29 mouse cellular contexts compared by ENCODE assay signal in the genomic region with DNA sequence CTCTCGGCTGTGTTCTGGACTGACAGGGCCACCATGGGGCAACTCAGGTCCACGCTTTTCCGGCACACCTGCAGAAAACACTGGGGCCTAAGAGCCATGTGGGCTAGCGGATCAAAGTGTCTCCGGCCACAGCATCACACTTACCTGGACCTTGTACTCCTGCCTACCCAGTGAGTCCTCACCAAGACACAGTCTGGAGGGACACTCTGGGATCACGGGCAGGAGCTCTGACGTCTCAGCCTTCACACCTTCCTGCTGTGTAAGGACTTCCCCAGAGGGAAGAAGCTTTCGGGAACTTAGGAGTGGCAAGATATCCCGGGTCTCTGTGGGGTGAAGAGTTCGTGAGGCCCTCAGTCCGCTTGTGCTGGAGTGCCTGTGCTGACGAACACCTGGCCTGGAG. TPM values are rescaled to one million over a fixed set of nuclear protein-coding genes. Genes with fewer than 3 reads are reported as not detected.
DNase-seq lines count a peak whose midpoint lies in the region; ATAC-seq and TF ChIP-seq lines count a peak whose summit lies in the region.
"Had no signal": no experiment of that assay in that cellular context is flagged by ENCODE, and none has a peak within 500 bp of the region (broad histone marks: within the 10 kb centered on the region; RNA-seq: fewer than 3 reads in every experiment).

No protein-coding gene starts in this region.

- H3K4me2 ChIP-seq in forebrain, embryonic 13.5 days = no peak overlapping the region
- no peak overlapping the region for H3K4me2 ChIP-seq in intestine, postnatal 0 days (replicated peaks; ENCODE audit: low read depth)
- H3K4me2 ChIP-seq in intestine, embryonic 16.5 days (ENCODE audit: low read depth, low read length) = no peak overlapping the region
- H3K4me2 ChIP-seq in liver, embryonic 15.5 days = peak overlapping the region; percentile 74
- H3K4me2 ChIP-seq: embryonic facial prominence, embryonic 12.5 days; forebrain, embryonic 12.5 days; heart, embryonic 15.5 days; hindbrain, embryonic 12.5 days; limb, embryonic 12.5 days had no signal

- peaks cover 28% of the 10 kb centered on the region for H3K4me1 ChIP-seq in forebrain, embryonic 10.5 days
- peaks cover 5% of the 10 kb centered on the region for H3K4me1 ChIP-seq in forebrain, embryonic 13.5 days
- peaks cover 7% of the 10 kb centered on the region; the same call in 1 of the 2 replicates for H3K4me1 ChIP-seq in intestine, postnatal 0 days (replicated peaks; ENCODE audit: control insufficient read depth, insufficient read depth, low read length)
- peaks cover 34% of the 10 kb centered on the region for H3K4me1 ChIP-seq in intestine, embryonic 16.5 days (ENCODE audit: control insufficient read depth, insufficient read depth, low read length)
- peaks cover 6% of the 10 kb centered on the region for H3K4me1 ChIP-seq in bone marrow, adult 2 months (ENCODE audit: control insufficient read depth, insufficient read depth, low read length)
- peaks cover 98% of the 10 kb centered on the region for H3K4me1 ChIP-seq in liver, embryonic 15.5 days (replicated peaks)
- peaks cover 30% of the 10 kb centered on the region for H3K4me1 ChIP-seq in embryonic facial prominence, embryonic 10.5 days

- H3K9me3 ChIP-seq in forebrain, embryonic 10.5 days = no peaks in the 10 kb centered on the region
- no peaks in the 10 kb centered on the region for H3K9me3 ChIP-seq in forebrain, embryonic 13.5 days (replicated peaks)
- no peaks in the 10 kb centered on the region for H3K9me3 ChIP-seq in intestine, postnatal 0 days (ENCODE audit: control insufficient read depth)
- H3K9me3 ChIP-seq in intestine, embryonic 16.5 days (ENCODE audit: control insufficient read depth, low read length) = no peaks in the 10 kb centered on the region
- no peaks in the 10 kb centered on the region for H3K9me3 ChIP-seq in liver, embryonic 15.5 days (replicated peaks)
- H3K9me3 ChIP-seq in embryonic facial prominence, embryonic 10.5 days = no peaks in the 10 kb centered on the region
- H3K9me3 ChIP-seq: embryonic facial prominence, embryonic 12.5 days; forebrain, embryonic 12.5 days; G1E; heart, embryonic 15.5 days; hindbrain, embryonic 12.5 days; limb, embryonic 12.5 days; megakaryocyte, embryonic 14.5 days had no signal

- TF ChIP-seq CTCF in intestine, postnatal 0 days (IDR thresholded peaks at IDR 0.05; ENCODE audit: low read depth) = no peak
- no peak for TF ChIP-seq CTCF in bone marrow, adult 2 months (IDR thresholded peaks at IDR 0.05; ENCODE audit: control insufficient read depth, insufficient read depth, low read length)

- H3K27ac ChIP-seq in forebrain, embryonic 10.5 days = peak overlapping the region; percentile 35
- no peak overlapping the region for H3K27ac ChIP-seq in forebrain, embryonic 13.5 days
- H3K27ac ChIP-seq in intestine, postnatal 0 days (ENCODE audit: low read depth, low read length) = peak overlapping the region; percentile 41; the same call in 1 of the 2 replicates
- no peak overlapping the region for H3K27ac ChIP-seq in intestine, embryonic 16.5 days (ENCODE audit: low read length)
- peak overlapping the region; percentile 33; the same call in 1 of the 2 replicates for H3K27ac ChIP-seq in bone marrow, adult 2 months (ENCODE audit: control insufficient read depth, insufficient read depth, low read depth, low read length, poor library complexity)
- H3K27ac ChIP-seq in liver, embryonic 15.5 days (replicated peaks) = peak overlapping the region; percentile 91
- no peak overlapping the region for H3K27ac ChIP-seq in embryonic facial prominence, embryonic 10.5 days (replicated peaks)
- H3K27ac ChIP-seq: embryonic facial prominence, embryonic 12.5 days; forebrain, embryonic 12.5 days; heart, adult 2 months; heart, embryonic 15.5 days; hindbrain, embryonic 12.5 days; left cerebral cortex, adult 2 months; limb, embryonic 12.5 days; stomach, postnatal 0 days had no signal

- H3K36me3 ChIP-seq in forebrain, embryonic 10.5 days (replicated peaks) = no peaks in the 10 kb centered on the region
- H3K36me3 ChIP-seq in forebrain, embryonic 13.5 days (ENCODE audit: poor library complexity, severe bottlenecking) = no peaks in the 10 kb centered on the region
- no peaks in the 10 kb centered on the region for H3K36me3 ChIP-seq in intestine, postnatal 0 days (ENCODE audit: control insufficient read depth, insufficient read depth)
- no peaks in the 10 kb centered on the region for H3K36me3 ChIP-seq in intestine, embryonic 16.5 days (ENCODE audit: control insufficient read depth, insufficient read depth, low read length)
- H3K36me3 ChIP-seq in liver, embryonic 15.5 days (replicated peaks) = no peaks in the 10 kb centered on the region
- peaks cover 8% of the 10 kb centered on the region; the same call in 1 of the 2 replicates for H3K36me3 ChIP-seq in embryonic facial prominence, embryonic 10.5 days (replicated peaks)
- H3K36me3 ChIP-seq: embryonic facial prominence, embryonic 12.5 days; forebrain, embryonic 12.5 days; G1E; heart, embryonic 15.5 days; hindbrain, embryonic 12.5 days had no signal

- DNase-seq in forebrain, embryonic 10.5 days (ENCODE audit: extremely low spot score, low spot score) = no peak
- DNase-seq in embryonic facial prominence, embryonic 10.5 days (ENCODE audit: low spot score) = no peak
- DNase-seq: adrenal gland, adult 8-10 months; cerebellum, adult 8-10 months; cerebellum, postnatal 25 days; gastrocnemius, postnatal 14 days; heart, adult 2 months; kidney, adult 11 months; kidney, postnatal 14 days; lung, adult 18-20 months; midbrain, embryonic 14.5 days; right cerebral cortex, postnatal 25 days; spleen, adult 18-20 months; thymus, postnatal 4 days had no signal

- no peaks in the 10 kb centered on the region for H3K27me3 ChIP-seq in forebrain, embryonic 10.5 days (ENCODE audit: poor library complexity, severe bottlenecking)
- H3K27me3 ChIP-seq in forebrain, embryonic 13.5 days = no peaks in the 10 kb centered on the region
- no peaks in the 10 kb centered on the region for H3K27me3 ChIP-seq in intestine, postnatal 0 days (replicated peaks; ENCODE audit: control insufficient read depth, insufficient read depth, low read length)
- no peaks in the 10 kb centered on the region for H3K27me3 ChIP-seq in intestine, embryonic 16.5 days (replicated peaks; ENCODE audit: control insufficient read depth, insufficient read depth, low read length)
- 0 out of 2 replicates have a peak, but pooled peaks cover 4% of the 10 kb centered on the region for H3K27me3 ChIP-seq in liver, embryonic 15.5 days
- H3K27me3 ChIP-seq in embryonic facial prominence, embryonic 10.5 days (replicated peaks; ENCODE audit: low read depth, poor library complexity, severe bottlenecking) = no peaks in the 10 kb centered on the region
- H3K27me3 ChIP-seq: embryonic facial prominence, embryonic 12.5 days; forebrain, embryonic 12.5 days; heart, embryonic 15.5 days; hindbrain, embryonic 12.5 days; limb, embryonic 12.5 days had no signal

- H3K4me3 ChIP-seq in forebrain, embryonic 10.5 days = no peak overlapping the region
- no peak overlapping the region for H3K4me3 ChIP-seq in forebrain, embryonic 13.5 days
- H3K4me3 ChIP-seq in intestine, postnatal 0 days (ENCODE audit: low read depth, low read length) = no peak overlapping the region
- no peak overlapping the region for H3K4me3 ChIP-seq in intestine, embryonic 16.5 days (ENCODE audit: low read length)
- no peak overlapping the region for H3K4me3 ChIP-seq in bone marrow, adult 2 months (replicated peaks; ENCODE audit: control insufficient read depth, low read depth, low read length)
- peak overlapping the region; percentile 28 for H3K4me3 ChIP-seq in liver, embryonic 15.5 days (replicated peaks)
- no peak overlapping the region for H3K4me3 ChIP-seq in embryonic facial prominence, embryonic 10.5 days
- H3K4me3 ChIP-seq: embryonic facial prominence, embryonic 12.5 days; forebrain, embryonic 12.5 days; heart, adult 2 months; heart, embryonic 15.5 days; hindbrain, embryonic 12.5 days; left cerebral cortex, adult 2 months; limb, embryonic 12.5 days; megakaryocyte, embryonic 14.5 days had no signal

- 88% methylated on average over 12 of the region's 12 CpGs for WGBS in forebrain, embryonic 10.5 days
- WGBS in forebrain, embryonic 13.5 days = 90% methylated on average over 12 of the region's 12 CpGs
- 40% methylated on average over 12 of the region's 12 CpGs for WGBS in intestine, postnatal 0 days
- WGBS in intestine, embryonic 16.5 days = 57% methylated on average over 12 of the region's 12 CpGs
- 85% methylated on average over 12 of the region's 12 CpGs for WGBS in bone marrow, adult 2 months
- WGBS in liver, embryonic 15.5 days (ENCODE audit: insufficient replicate concordance) = 71% methylated on average over 12 of the region's 12 CpGs
- WGBS in embryonic facial prominence, embryonic 10.5 days = 91% methylated on average over 12 of the region's 12 CpGs

- no peak for TF ChIP-seq POLR2A in bone marrow, adult 2 months (IDR thresholded peaks at IDR 0.05; ENCODE audit: borderline replicate concordance, control insufficient read depth, low read depth, low read length)

- no peak for ATAC-seq in forebrain, embryonic 13.5 days
- ATAC-seq in intestine, postnatal 0 days = peak; percentile 75
- no peak for ATAC-seq in intestine, embryonic 16.5 days
- no peak for ATAC-seq in liver, embryonic 15.5 days (ENCODE audit: insufficient read depth)
- ATAC-seq: lung, postnatal 0 days had no signal

- H3K9ac ChIP-seq in forebrain, embryonic 13.5 days = no peak overlapping the region
- no peak overlapping the region for H3K9ac ChIP-seq in intestine, postnatal 0 days (ENCODE audit: low read depth, low read length)
- H3K9ac ChIP-seq in intestine, embryonic 16.5 days (ENCODE audit: low read depth, low read length) = no peak overlapping the region
- peak overlapping the region; percentile 57; the same call in 1 of the 2 replicates for H3K9ac ChIP-seq in liver, embryonic 15.5 days
- H3K9ac ChIP-seq: embryonic facial prominence, embryonic 12.5 days; forebrain, embryonic 12.5 days; heart, embryonic 15.5 days; hindbrain, embryonic 12.5 days; limb, embryonic 12.5 days had no signal

RNA-seq across cellular contexts. Expression of a gene that starts 3.7 kb away (rescaled TPM):
- 3.4 and 4.4 TPM in 2 replicates for polyA plus RNA-seq in forebrain, embryonic 10.5 days (2016; fragmentation: Nextera tagmentation; extraction: Ambion mirVana)
- polyA plus RNA-seq in forebrain, embryonic 13.5 days (2015; fragmentation: Nextera tagmentation; extraction: Ambion mirVana) = 2.1 and 2.3 TPM in 2 replicates
- polyA plus RNA-seq in intestine, postnatal 0 days (2015; fragmentation: Nextera tagmentation; extraction: Ambion mirVana) = 2.7 and 3.4 TPM in 2 replicates
- polyA plus RNA-seq in intestine, embryonic 16.5 days (2015; fragmentation: Nextera tagmentation; extraction: Ambion mirVana) = 4.0 TPM in 2 replicates
- polyA plus RNA-seq in bone marrow, adult 2 months (2011; ENCODE audit: insufficient read depth, insufficient read length, low replicate concordance, missing spikeins) = 0.47 and 1.9 TPM in 2 replicates
- polyA plus RNA-seq in liver, embryonic 15.5 days (2015; fragmentation: Nextera tagmentation; extraction: Ambion mirVana) = 0.60 and 0.91 TPM in 2 replicates
- 4.9 and 5.3 TPM in 2 replicates for polyA plus RNA-seq in embryonic facial prominence, embryonic 10.5 days (2016; fragmentation: Nextera tagmentation; extraction: Ambion mirVana)

RNA-seq across cellular contexts. Expression of a gene that starts 5.5 kb away (rescaled TPM):
- 50.8 and 53.8 TPM in 2 replicates for polyA plus RNA-seq in forebrain, embryonic 10.5 days (2016; fragmentation: Nextera tagmentation; extraction: Ambion mirVana)
- 29.4 and 33.8 TPM in 2 replicates for polyA plus RNA-seq in forebrain, embryonic 13.5 days (2015; fragmentation: Nextera tagmentation; extraction: Ambion mirVana)
- 47.6 and 52.7 TPM in 2 replicates for polyA plus RNA-seq in intestine, postnatal 0 days (2015; fragmentation: Nextera tagmentation; extraction: Ambion mirVana)
- polyA plus RNA-seq in intestine, embryonic 16.5 days (2015; fragmentation: Nextera tagmentation; extraction: Ambion mirVana) = 75.6 and 77.5 TPM in 2 replicates
- polyA plus RNA-seq in bone marrow, adult 2 months (2011; ENCODE audit: insufficient read depth, insufficient read length, low replicate concordance, missing spikeins) = 10.1 and 17.9 TPM in 2 replicates
- 27.3 and 33.4 TPM in 2 replicates for polyA plus RNA-seq in liver, embryonic 15.5 days (2015; fragmentation: Nextera tagmentation; extraction: Ambion mirVana)
- polyA plus RNA-seq in embryonic facial prominence, embryonic 10.5 days (2016; fragmentation: Nextera tagmentation; extraction: Ambion mirVana) = 54.5 and 56.0 TPM in 2 replicates

RNA-seq across cellular contexts. Expression of a gene that starts 16.2 kb away (rescaled TPM):
- polyA plus RNA-seq in forebrain, embryonic 10.5 days (2016; fragmentation: Nextera tagmentation; extraction: Ambion mirVana) = 15.5 and 15.6 TPM in 2 replicates
- 12.6 and 17.3 TPM in 2 replicates for polyA plus RNA-seq in forebrain, embryonic 13.5 days (2015; fragmentation: Nextera tagmentation; extraction: Ambion mirVana)
- polyA plus RNA-seq in intestine, postnatal 0 days (2015; fragmentation: Nextera tagmentation; extraction: Ambion mirVana) = 3.2 and 3.7 TPM in 2 replicates
- 5.3 and 6.5 TPM in 2 replicates for polyA plus RNA-seq in intestine, embryonic 16.5 days (2015; fragmentation: Nextera tagmentation; extraction: Ambion mirVana)
- polyA plus RNA-seq in bone marrow, adult 2 months (2011; ENCODE audit: insufficient read depth, insufficient read length, low replicate concordance, missing spikeins) = 2.2 and 3.1 TPM in 2 replicates
- polyA plus RNA-seq in liver, embryonic 15.5 days (2015; fragmentation: Nextera tagmentation; extraction: Ambion mirVana) = 11.0 and 12.1 TPM in 2 replicates
- 15.1 and 18.1 TPM in 2 replicates for polyA plus RNA-seq in embryonic facial prominence, embryonic 10.5 days (2016; fragmentation: Nextera tagmentation; extraction: Ambion mirVana)

RNA-seq across cellular contexts. Expression of a gene that starts 16.3 kb away (rescaled TPM):
- polyA plus RNA-seq in forebrain, embryonic 10.5 days (2016; fragmentation: Nextera tagmentation; extraction: Ambion mirVana) = 80.6 and 82.7 TPM in 2 replicates
- 67.2 and 73.9 TPM in 2 replicates for polyA plus RNA-seq in forebrain, embryonic 13.5 days (2015; fragmentation: Nextera tagmentation; extraction: Ambion mirVana)
- polyA plus RNA-seq in intestine, postnatal 0 days (2015; fragmentation: Nextera tagmentation; extraction: Ambion mirVana) = 71.8 and 72.3 TPM in 2 replicates
- polyA plus RNA-seq in intestine, embryonic 16.5 days (2015; fragmentation: Nextera tagmentation; extraction: Ambion mirVana) = 21.9 and 47.0 TPM in 2 replicates
- 108 and 168 TPM in 2 replicates for polyA plus RNA-seq in bone marrow, adult 2 months (2011; ENCODE audit: insufficient read depth, insufficient read length, low replicate concordance, missing spikeins)
- polyA plus RNA-seq in liver, embryonic 15.5 days (2015; fragmentation: Nextera tagmentation; extraction: Ambion mirVana) = 83.0 and 98.2 TPM in 2 replicates
- polyA plus RNA-seq in embryonic facial prominence, embryonic 10.5 days (2016; fragmentation: Nextera tagmentation; extraction: Ambion mirVana) = 94.3 and 94.9 TPM in 2 replicates

RNA-seq across cellular contexts. Expression of a gene that starts 18.4 kb away (rescaled TPM):
- 121 and 124 TPM in 2 replicates for polyA plus RNA-seq in forebrain, embryonic 10.5 days (2016; fragmentation: Nextera tagmentation; extraction: Ambion mirVana)
- polyA plus RNA-seq in forebrain, embryonic 13.5 days (2015; fragmentation: Nextera tagmentation; extraction: Ambion mirVana) = 82.4 and 91.3 TPM in 2 replicates
- polyA plus RNA-seq in intestine, postnatal 0 days (2015; fragmentation: Nextera tagmentation; extraction: Ambion mirVana) = 24.7 and 27.8 TPM in 2 replicates
- polyA plus RNA-seq in intestine, embryonic 16.5 days (2015; fragmentation: Nextera tagmentation; extraction: Ambion mirVana) = 55.2 and 56.7 TPM in 2 replicates
- 76.7 and 130 TPM in 2 replicates for polyA plus RNA-seq in bone marrow, adult 2 months (2011; ENCODE audit: insufficient read depth, insufficient read length, low replicate concordance, missing spikeins)
- polyA plus RNA-seq in liver, embryonic 15.5 days (2015; fragmentation: Nextera tagmentation; extraction: Ambion mirVana) = 26.7 and 32.6 TPM in 2 replicates
- 114 and 124 TPM in 2 replicates for polyA plus RNA-seq in embryonic facial prominence, embryonic 10.5 days (2016; fragmentation: Nextera tagmentation; extraction: Ambion mirVana)

Comparison
In these comparisons a context has a peak if more than half of its experiments do, and no peak if none do; other contexts are left out.
1. H3K27ac ChIP-seq: peak in forebrain, embryonic 10.5 days (single experiment), intestine, postnatal 0 days (single experiment), bone marrow, adult 2 months (single experiment) and liver, embryonic 15.5 days (single experiment); none in forebrain, embryonic 13.5 days (single experiment), intestine, embryonic 16.5 days (single experiment) and embryonic facial prominence, embryonic 10.5 days (single experiment).